Mouse (Mus musculus) layer of hippocampus, adult 9-10 months (tissue): Measurements from ENCODE around the gene Pld3.

ENCODE experiments used
- DNase-seq: peaks from one replicate; pipeline ENCODE4 v3.0.0; 2022; ENCODE audit warnings: low spot score

Pld3 gene

GRCm38 (mm10) chr7:27552931-27553513 lies at the start of gene Pld3, which contains the start of gene 2310022A10Rik:
Gene Pld3 (minus strand): TSS chr7:27553218.
Gene 2310022A10Rik (plus strand): TSS chr7:27553233.
- peak; percentile 93 for DNase-seq

DNA sequence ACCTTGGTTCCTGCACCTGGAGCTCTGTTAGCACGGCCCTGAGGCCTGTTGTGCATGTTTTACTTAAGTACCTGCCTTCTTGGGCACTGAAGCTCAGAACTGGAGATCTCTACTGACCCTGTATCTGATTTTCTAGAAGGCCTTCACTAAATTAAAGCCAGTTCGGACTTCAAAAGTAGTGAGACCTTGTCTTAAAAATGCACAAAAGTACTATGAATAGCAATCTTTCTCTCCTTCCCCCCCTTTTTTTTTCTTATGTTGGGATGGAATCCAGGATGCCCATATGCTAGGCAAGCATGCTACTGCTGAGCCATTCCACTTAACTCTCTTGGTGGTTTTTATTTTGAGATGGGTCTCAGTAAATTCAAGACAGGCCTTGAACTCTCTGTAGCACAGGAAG lies 49.1 kb upstream of the Pld3 start:
- no peak for DNase-seq

GRCm38 (mm10) chr7:27601628-27602027 lies 48.6 kb upstream of the Pld3 start:
- no peak for DNase-seq

DNA sequence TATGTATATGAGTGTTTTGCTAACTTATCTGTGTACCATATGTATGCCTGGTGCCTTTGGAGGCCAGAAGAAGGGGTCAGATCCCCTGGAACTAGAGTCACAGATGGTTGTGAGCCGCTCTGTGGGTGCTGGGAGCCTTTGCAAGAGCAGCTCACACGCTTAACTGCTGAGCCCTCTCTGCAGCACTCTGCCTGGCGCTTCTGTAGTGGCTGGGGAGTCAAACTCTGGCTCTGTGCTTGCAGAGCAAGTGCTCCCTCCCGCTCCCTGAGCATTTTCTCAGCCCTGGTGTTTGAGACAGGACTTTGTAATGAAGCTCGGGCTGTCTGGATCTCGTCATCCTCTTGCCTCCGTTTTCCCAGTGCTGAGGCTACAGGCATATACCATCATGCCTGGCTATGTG lies 45.0 kb upstream of the Pld3 start:
- no peak for DNase-seq

- DNase-seq, result no peak
Observed at GRCm38 (mm10) chr7:27596586-27597503, 43.8 kb upstream of the Pld3 start.

DNA sequence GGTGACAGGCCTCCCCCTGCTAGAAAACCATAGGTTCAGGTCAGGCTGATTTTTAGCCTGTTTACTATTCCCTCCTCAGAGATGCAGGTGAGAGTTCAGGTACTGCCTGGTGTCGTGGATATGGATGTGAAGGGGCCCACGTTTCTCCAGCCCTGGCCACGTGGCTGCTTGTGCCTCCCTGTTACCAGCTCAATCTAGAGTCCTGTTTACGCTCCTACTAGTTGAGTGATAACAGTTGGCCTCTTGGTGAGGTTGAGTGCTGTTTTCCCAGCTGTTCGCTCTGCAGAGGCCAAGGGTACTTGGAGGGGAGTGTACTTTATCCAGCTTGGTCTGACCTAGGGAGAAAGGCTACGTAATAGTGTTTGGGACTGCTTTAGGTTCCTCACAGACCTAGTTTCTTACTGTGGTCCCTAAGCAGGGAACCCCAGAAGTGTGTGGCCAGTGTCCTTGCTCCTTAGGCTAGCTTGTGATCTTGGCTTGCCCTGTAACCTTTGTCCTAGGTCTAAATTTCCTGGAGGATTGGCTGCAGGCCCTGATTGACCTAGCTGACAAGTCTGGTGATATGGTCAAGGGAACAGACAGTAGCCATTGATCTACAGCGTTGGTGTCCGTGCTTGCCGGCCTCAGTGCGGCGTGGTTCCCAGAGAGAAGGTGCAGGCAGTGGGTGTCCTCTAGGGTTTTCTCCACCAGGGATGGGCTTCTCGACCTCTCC lies 40.1 kb upstream of the Pld3 start:
- no peak for DNase-seq

DNA sequence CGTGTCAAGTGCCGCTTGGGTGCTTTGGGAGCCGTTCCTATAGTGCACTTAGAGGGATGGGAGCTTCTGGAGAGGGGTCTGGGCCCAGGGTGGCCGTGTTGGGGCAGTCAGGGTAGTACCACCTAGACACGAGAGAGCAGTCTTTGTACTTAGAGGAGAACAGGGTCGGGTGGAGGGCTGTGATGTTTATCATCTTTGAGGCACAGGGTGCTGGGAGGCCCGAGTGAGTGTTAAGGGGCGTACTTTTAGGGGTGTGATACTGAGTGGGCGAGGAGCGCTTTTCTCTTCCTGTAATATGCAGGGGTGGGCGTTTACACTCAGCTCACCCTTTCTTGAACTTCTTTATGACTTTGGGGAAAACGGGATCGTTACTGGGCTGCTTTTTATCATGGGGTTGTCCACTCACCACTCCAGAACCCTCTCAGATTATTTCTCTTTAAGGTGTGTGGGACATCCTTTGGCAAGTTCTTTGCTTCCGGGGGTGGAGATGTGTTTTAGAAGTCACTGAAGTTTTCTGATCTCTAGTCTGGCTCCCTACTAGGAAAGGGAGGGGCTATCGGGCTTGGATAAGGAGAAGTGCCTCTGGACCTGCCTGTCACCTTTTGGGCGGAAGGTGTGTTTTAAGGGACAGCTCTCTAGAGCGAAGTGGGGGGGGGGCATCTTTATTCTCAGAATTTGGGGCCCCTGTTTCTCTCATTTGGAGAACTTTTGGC lies 39.4 kb upstream of the Pld3 start:
- DNase-seq, result no peak

GRCm38 (mm10) chr7:27591266-27592216 lies 38.5 kb upstream of the Pld3 start, which contains the start of gene Akt2:
Gene Akt2 (plus strand): TSS chr7:27591552.
- DNase-seq, result no peak

- no peak for DNase-seq
Observed at GRCm38 (mm10) chr7:27590566-27591213, 37.7 kb upstream of the Pld3 start.

- no peak for DNase-seq
Observed at GRCm38 (mm10) chr7:27590088-27590487, 37.1 kb upstream of the Pld3 start.

DNA sequence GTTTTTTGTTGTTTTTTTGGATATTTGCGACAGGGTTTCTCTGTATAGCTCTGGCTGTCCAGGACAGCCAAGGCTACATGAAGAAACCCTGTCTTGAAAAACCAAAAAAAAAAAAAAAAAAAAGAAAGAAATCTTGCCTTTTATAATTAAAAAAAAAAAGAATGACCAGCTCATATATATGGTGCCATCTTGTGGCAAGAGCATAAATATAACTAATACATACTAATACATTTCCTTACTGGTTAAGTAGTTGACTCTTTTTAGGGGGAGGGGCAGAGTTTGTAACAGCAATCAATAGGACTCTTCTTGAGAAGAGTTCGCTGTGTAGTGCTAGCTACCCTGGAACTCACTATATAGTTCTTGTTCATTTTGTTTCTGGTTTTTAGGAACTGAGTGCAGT lies 34.7 kb upstream of the Pld3 start:
- no peak for DNase-seq

DNA sequence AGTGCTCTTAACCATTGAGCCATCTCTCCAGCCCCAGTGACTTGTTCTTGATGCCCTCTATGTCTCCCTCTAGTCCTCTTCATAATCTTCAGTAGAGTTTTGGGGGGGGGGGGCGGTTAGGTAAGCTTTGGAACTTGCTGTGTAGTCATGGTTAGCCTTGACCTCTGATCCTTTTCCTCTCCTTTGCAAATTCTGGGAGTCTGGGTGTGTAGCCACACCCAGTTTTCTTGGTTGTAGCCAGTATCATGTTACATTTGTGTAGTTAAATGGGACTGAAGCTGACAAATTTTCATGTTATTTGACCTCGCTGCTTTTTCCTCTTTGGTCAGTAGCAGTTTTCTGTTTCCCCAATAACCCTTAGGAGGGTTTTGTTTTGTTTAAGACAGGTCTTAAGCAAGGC lies 33.8 kb upstream of the Pld3 start:
- DNase-seq, result no peak

GRCm38 (mm10) chr7:27580380-27581174 lies 27.6 kb upstream of the Pld3 start:
- DNase-seq, result no peak

DNA sequence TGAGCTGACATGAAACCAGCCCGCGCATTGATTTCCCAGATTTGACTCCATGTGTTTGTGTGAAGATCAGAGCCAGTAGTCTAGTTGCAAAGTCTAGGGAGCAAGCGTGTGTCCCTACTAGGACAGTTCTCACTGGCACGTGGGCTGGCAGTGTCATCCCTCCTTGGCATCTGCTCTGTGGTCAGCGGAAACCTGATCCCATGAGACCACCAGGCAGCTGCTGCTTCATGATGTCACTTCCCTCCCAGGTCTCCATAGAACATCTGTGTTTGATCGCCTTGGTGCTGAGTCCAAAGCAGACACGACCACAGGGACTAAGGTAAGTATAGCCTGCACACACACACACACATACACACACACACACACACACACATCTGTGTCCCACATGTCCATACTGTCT lies 25.4 kb upstream of the Pld3 start:
- no peak for DNase-seq

DNA sequence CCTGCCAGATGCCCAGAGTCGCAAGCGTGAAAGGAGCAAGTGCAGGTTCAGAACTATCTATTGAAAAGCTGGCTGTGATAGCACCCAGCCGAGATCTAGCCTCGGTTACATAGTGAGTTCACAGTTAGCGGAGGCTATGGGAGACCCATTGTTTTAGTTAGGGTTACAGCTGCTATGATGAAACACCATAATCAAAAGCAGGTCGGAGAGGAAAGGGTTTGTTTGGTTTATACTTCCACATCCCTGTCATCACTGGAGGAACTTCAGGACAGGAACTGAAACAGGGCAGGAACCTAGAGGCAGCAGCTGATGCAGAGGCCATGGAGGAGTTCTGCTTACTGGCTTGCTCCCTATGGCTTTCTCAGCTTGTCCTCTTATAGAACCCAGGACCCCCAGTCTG lies 24.6 kb upstream of the Pld3 start:
- no peak for DNase-seq

GRCm38 (mm10) chr7:27576914-27577313 lies 23.9 kb upstream of the Pld3 start:
- DNase-seq, result no peak

DNA sequence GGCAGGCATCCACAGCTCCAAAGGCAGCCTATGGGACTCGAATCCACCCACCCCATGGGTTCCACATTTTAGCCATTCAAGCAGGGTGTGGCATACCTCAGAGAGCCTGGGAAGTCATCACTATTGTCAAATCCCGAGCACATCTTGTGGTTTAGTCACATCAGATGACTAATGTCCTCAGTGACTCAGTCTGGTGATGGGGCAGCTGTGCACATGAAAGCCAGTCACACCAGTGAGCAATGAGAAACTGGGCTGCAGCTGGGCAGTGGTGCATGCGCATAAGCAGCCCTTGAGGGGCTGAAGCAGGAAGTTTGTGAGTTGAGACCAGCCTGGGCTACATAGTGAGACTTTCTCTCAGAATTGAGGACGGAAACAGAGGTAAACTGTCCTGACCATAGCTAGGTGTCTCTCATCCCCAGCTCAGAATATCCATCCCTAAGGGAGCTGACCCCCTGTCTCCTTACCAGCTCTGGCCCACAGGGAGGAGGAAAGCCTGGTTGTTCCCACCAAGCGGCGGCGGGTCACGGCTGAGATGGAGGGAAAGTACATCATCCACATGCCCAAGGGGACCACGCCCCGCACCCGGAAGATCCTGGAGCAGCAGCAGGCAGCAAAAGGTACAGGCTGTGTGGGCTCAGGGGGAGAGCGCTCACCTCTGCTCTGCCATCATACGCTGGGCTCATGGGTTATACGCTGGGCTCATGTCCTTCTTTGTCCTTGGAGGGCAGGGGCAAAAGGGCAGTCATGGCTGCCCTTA lies 21.3 kb upstream of the Pld3 start:
- no peak for DNase-seq

DNA sequence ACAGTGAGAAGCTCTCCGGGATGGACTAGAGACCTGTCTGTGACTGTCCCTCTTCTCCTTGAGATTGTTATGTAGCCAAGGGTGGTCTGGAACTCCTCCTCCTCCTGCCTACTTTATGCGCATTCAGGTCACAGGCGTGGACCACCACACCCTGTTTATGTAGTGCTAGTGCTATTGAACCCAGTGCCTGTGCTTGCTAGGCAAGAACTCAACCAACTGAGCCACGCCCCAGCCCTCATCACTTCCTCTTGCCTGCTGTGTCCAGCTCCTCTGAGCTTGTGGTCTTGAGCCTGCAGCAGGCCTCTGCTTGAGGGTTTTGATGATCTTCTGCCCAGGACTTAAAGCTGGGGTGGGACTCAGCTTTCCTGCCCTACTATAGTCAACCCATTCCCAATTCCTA lies 19.1 kb upstream of the Pld3 start:
- DNase-seq, result no peak
